Mouse (Mus musculus): Measurements from ENCODE around the gene Rpl14.

GRCm38 (mm10) chr9:120578701-120579100 is 7.5 kb downstream of the Rpl14 start:
- no peak for TF ChIP-seq CHD2 (IDR thresholded peaks at IDR 0.05; ENCODE audit: low read depth, low read length)
- TF ChIP-seq MAFK (IDR thresholded peaks at IDR 0.05; ENCODE audit: insufficient read depth, low read depth, low read length): no peak
- TF ChIP-seq ZNF384 (IDR thresholded peaks at IDR 0.05; ENCODE audit: low read depth, low read length): no peak
- TF ChIP-seq HCFC1 (IDR thresholded peaks at IDR 0.05; ENCODE audit: borderline replicate concordance, insufficient read depth, low read length): no peak

Data from ES-E14 (cell line).